Mouse (Mus musculus) embryo, embryonic 11 days (tissue): Measurements from ENCODE around the gene Tubb4a.

Experiments used
- DNase-seq: peaks from one replicate; pipeline ENCODE4 v3.0.0-alpha.2; 2015

Gene Tubb4a

GRCm38 (mm10) chr17:57099629-57100325 is 12.2 kb upstream of the Tubb4a start:
- peak; percentile 61 for DNase-seq

DNA sequence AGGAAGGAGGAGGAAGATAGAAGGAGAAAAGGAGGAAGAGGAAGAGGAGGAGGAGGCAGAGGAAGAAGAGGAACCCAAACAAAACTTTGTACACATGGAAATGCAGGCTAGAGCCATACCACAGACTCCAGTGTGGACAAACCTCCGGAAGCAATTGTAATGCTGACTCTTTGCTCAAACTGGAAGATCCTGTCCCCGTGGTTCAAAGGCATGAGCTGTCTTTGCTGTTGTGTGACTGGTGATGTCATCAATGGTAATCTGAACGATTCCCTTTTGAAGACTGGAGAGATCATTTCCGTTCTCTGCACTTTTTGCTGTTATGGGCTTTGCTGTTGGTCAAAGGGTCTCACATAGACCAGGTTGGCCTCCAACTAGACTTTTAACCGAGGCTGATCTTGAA is 10.7 kb upstream of the Tubb4a start:
- DNase-seq, result no peak

GRCm38 (mm10) chr17:57096623-57096920 is 9.0 kb upstream of the Tubb4a start:
- peak; percentile 87 for DNase-seq

- peak; percentile 68 for DNase-seq
Observed at GRCm38 (mm10) chr17:57095855-57096622, 8.5 kb upstream of the Tubb4a start.

- no peak for DNase-seq
Observed at GRCm38 (mm10) chr17:57094222-57094621, 6.6 kb upstream of the Tubb4a start.

DNA sequence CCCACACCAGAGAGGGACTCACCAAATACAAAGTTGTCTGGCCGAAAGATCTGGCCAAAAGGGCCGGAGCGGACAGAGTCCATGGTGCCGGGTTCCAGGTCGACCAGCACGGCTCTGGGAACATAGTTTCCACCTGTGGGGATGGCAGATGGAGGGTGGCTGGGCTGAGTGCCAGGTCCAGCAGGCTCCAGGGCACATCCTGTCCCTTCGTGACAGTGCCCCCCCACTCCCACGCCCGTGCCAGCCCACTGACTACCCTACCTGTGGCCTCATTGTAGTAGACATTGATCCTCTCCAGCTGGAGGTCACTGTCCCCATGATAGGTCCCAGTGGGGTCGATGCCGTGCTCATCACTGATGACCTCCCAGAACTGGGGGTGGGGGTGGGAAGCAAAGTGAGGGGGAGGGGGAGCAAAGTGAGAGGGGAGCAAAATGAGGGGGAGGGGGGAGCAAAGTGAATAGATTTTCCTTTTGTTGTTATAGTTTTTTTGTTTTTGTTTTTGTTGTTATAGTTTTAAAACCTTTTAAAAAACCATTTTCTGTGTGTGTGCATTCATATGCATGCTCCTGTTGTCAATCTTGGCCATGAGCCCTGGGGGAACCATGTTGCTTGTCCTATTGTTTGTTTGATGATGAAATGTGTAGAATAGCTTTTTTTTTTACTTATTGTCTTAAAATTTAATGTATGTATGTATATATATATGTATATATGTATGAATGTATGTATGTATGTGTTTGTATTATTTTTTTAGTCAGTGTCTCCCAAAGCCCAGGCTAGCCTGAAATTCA is 1.4 kb downstream of the Tubb4a start:
- no peak for DNase-seq

- no peak for DNase-seq
Observed at GRCm38 (mm10) chr17:57082481-57082880, 5.1 kb downstream of the Tubb4a start.

- DNase-seq, result no peak
Observed at GRCm38 (mm10) chr17:57081234-57081842, 6.2 kb downstream of the Tubb4a start.

DNA sequence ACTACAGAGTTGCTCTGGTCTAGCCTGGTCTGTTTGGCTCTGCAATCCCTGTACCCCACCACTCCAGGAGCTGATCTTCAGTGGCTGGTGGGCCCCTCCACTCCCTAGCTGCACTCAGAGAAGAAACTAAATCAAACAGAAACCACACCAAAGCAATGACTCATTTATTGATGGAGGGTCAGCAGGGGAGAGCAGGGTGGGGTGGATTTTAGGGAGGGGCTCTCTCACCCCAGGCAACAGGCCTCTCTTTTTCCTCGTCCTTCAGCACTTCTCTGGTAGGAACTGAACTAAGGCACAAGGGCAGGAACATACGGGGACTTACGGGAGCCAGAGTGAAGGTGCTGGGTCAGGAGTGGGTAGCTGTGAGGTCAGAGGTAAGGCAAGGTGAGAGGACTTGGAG is 7.7 kb downstream of the Tubb4a start:
- no peak for DNase-seq

DNA sequence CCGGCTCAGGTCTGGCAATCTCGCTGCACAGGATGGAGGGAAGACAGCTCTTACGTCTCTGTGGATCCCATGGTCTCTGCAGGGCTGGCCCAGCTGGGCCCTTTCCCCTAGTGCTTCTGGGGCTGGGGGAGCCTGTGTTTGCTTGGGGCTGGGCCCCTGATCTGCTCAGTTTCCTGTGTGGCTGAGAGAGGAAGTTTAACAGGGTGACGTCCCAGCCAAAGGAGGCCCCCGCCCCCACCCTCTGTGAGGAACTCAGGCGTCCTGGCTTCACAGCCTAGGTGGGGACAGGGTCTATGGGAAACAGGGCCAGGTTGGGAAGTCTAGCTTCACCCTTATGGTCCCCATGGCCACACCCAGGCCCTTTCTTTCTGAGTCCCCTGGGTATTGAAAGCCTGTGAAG is 9.2 kb downstream of the Tubb4a start, which contains the start of gene Dennd1c:
Dennd1c (minus strand) TSS at position 179 of the 400 bp plus-strand sequence.
- no peak for DNase-seq

GRCm38 (mm10) chr17:57076916-57077315 is 10.7 kb downstream of the Tubb4a start:
- DNase-seq, result no peak

DNA sequence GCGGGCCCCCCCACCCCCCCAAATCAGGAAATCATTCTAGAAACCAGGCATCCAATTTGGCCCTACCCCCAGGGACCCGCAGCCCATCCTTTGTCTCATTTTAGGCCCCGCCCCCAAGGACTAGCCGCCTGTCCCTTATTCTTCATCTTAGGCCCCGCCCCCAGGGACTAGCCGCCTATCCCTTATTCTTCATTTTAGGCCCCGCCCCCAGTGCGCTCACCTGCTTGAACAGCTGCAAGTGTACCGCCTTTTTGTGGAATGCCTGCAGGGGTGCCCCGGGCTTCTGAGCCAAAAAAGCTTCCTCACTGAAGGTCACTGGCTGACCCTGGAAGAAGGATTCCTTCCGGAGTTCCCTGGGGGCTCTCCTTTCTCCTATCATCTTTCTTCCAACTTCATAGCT is 16.9 kb downstream of the Tubb4a start:
- DNase-seq, result peak; percentile 84

- DNase-seq, result no peak
Observed at GRCm38 (mm10) chr17:57070272-57070671, 17.3 kb downstream of the Tubb4a start.

DNA sequence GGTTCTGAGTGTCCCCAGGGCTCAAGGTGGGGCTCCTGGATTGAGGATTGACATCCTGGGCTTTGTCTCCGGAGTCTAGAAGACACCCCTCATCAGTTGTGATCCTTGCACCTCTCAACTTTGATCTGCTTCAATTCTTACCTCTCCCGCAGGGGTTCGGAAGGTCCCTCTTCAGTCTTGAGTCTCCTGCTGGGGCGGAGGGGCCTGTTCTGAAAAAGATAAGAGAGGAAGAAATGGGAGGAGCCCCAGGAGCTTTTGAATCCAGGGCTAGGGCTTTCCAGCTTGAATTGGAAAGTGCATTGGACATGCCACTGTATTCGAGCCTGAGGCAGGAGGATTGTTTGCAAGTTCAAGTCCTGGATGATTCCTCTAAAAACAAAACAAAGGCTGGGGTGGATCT is 20.7 kb downstream of the Tubb4a start:
- DNase-seq, result no peak

DNA sequence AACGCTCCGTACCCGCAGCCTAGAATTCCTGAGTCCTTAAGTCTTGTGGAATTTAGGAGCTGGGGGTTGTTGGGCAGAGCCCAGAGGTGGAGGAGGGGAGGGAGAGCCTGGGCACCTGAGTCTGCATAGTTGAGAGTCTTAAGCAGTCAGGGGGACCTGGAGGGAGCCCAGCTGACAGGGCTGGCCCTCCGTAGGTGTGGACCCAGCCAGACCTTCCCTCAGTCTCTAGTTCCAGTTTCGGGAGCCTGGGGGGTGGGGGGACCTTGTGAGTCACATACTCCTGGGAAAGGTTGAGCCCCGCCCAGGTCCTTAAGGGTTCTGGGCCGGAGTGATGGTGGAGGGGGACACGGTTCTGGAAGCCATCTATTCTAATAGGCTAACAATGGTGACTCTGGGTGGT is 24.6 kb downstream of the Tubb4a start:
- DNase-seq, result no peak

DNA sequence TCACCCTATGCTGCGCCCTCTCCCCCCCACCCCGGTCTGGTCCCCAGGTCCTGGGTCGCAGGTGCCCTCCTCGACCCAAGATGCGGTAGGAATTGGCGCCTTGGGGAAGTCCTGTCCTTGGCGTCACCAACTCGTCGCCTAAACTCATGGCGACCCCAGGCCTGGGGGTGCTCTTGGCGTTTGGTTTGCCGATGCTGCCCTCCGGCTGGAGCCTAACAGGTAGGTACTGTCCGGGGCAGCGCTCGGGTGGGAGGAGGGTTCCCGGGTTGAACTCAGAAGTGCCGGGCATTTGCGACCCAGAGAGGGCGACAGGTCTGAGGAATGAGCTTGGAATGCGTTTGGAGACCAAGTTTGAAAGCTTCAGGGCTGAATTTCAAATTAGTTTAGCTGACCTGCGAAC is 25.0 kb downstream of the Tubb4a start:
- DNase-seq, result no peak

DNA sequence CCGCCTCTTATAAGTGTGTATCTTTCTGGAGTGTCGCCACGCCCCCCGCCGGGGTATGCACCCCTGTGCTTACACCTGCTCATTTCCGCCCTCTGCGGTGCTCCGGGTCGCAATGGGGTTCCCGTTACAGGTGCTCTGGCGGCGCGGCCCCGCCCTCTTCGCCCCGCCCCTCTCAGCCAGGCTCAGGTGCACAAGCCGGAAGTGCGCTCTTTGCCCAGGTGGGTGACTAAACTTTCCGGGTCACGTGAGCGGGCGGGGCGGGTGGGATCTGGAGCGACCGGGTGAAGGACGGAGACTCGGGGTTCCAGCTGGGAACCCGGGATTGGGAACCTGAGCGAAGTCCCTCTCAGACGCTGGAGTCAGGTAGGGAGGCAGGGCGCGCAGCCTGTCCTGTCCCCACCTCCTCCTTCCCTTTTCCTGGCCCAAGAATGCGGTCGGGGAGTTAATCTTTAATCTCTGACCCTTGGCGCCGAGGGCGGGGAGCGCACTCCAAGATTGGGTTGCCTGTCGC is 25.5 kb downstream of the Tubb4a start:
- no peak for DNase-seq

DNA sequence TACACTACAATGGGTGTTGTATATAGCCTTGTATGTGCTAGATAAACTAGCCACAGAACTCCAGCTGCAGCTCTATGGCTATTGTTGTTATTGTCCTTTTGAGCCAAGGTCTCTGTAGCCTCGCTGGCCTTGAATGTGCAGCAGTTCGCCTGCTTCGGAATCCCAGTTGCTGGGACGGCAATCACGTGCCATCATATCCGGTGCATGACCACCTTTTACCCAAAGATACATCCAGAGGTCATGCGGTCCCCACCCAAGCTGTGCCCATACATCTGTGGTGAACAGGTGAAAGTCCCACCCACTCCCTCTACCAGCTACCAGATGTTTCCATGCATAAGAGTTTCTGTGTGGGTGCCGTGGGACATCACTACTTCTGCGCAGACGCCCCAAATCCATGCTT is 26.5 kb downstream of the Tubb4a start:
- no peak for DNase-seq

DNA sequence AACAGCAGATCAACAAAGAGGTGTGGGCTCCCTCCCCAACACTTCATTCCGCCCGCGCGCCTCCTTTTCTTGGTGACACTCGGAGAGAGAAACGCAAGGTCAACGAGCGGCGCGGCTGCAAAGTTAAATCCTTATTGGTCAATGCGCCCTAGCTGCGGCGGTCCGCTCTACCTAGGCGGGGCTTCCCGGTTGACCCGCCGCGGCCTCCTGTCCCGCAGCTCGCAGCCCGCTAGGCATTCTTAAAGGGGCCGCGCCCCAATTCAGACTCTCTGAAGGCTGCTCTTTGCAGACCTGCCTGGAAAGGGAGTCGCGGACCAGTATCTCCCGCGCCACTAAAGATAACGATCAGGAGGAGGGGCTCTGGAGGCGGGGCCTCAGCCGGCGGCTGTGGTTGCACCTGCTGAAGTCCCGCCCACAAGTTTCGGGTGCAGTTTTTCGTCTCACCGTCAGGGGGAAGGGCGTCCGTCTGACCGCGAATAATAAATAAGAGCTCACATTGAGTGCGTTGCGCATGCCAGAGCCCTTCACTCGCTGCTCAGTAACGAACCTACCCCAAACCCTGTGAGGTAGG is 27.3 kb downstream of the Tubb4a start:
- peak; percentile 98 for DNase-seq

GRCm38 (mm10) chr17:57059486-57059977 is 28.1 kb downstream of the Tubb4a start, which contains the start of gene Slc25a23:
Slc25a23 (minus strand) TSS chr17:57059863.
- DNase-seq, result peak; percentile 91

DNA sequence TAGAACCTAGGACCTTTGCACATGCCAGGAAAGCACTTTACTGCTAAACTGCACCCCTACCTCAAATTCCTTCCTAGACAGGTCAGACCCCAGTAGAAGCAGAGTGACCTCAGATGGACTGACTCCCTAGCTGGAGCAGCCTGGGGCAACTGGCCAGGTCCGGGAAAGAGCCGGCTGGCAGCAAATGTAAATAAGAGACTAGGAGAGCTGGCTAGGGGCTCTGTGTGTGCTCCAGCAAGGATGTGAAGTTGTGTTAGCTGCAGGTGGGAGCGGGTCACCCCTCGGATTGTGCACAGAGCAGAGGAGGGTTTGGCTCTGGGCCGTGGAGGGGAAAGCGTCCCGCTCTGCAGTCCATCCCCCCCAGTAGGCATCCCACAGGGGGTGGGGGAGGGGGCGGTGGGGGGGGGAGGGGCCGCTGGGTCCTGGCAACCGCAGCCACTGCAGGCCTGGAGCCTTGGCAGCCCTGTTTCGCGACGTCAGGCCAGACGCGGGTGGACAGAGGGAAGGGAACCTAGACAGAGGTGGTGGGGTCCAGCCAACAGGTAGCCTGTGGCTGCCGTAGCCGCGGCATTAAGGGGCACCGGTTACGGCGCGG is 28.6 kb downstream of the Tubb4a start, which contains the start of gene Crb3:
Crb3 (plus strand) TSS at position 215 of the 595 bp plus-strand sequence.
- no peak for DNase-seq

GRCm38 (mm10) chr17:57056246-57056645 is 31.3 kb downstream of the Tubb4a start:
- no peak for DNase-seq
